Mouse (Mus musculus) limb, embryonic 14.5 days (tissue): ENCODE measurements around the gene Srp68. TPM values are rescaled to one million over a fixed set of nuclear protein-coding genes. Genes with fewer than 3 reads are reported as not detected.

Source experiments
- ATAC-seq: fragments of 200-750 bp; cut with Nextera tagmentation; 2 replicates; pipeline ENCODE4 v1.8.0; 2017; ENCODE audit warnings: low read depth, moderate number of reproducible peaks, moderate TSS enrichment; ENCODE audit not compliant: low FRiP score
- DNase-seq: peaks from one replicate; pipeline ENCODE4 v3.0.0-alpha.2; 2015; ENCODE audit warnings: low spot score
- H3K27ac ChIP-seq: fragments of 300-500 bp; sonication (generic); replicated peaks from 2 replicates; pipeline ENCODE4 v1.5.1; 2014; ENCODE audit warnings: low read depth, mild to moderate bottlenecking, low read length, moderate library complexity, mixed read lengths
- H3K27me3 ChIP-seq: fragments of 300-500 bp; sonication (generic); 2 replicates; pipeline ENCODE4 v1.6.1; 2014; ENCODE audit warnings: low read length, mixed read lengths; ENCODE audit not compliant: control insufficient read depth, insufficient read depth
- H3K36me3 ChIP-seq: fragments of 300-500 bp; sonication (generic); 2 replicates; pipeline ENCODE4 v1.6.1; 2014; ENCODE audit warnings: mild to moderate bottlenecking, low read length, moderate library complexity, mixed read lengths; ENCODE audit not compliant: control insufficient read depth, insufficient read depth
- H3K4me1 ChIP-seq: fragments of 300-500 bp; sonication (generic); 2 replicates; pipeline ENCODE4 v1.6.1; 2014; ENCODE audit warnings: antibody characterized with exemption, low read length, mixed read lengths; ENCODE audit not compliant: control insufficient read depth, insufficient read depth
- H3K4me2 ChIP-seq: fragments of 300-500 bp; sonication (generic); replicated peaks from 2 replicates; pipeline ENCODE4 v1.6.1; 2014; ENCODE audit warnings: low read depth, mild to moderate bottlenecking, low read length, moderate library complexity; ENCODE audit not compliant: severe bottlenecking
- H3K4me3 ChIP-seq: fragments of 300-500 bp; sonication (generic); replicated peaks from 2 replicates; pipeline ENCODE4 v1.5.1; 2014; ENCODE audit warnings: low read length
- H3K9ac ChIP-seq: fragments of 300-500 bp; sonication (generic); 2 replicates; pipeline ENCODE4 v1.6.1; 2014; ENCODE audit warnings: mild to moderate bottlenecking, low read depth, low read length, moderate library complexity; ENCODE audit not compliant: severe bottlenecking
- H3K9me3 ChIP-seq: fragments of 300-500 bp; sonication (generic); 2 replicates; pipeline ENCODE4 v1.6.1; 2016; ENCODE audit warnings: low read length; ENCODE audit not compliant: control insufficient read depth
- POLR2A ChIP-seq: fragments of 200-500 bp; IDR thresholded peaks from 2 replicates; pipeline ENCODE4 v1.8.0; 2012; ENCODE audit warnings: inconsistent platforms, mild to moderate bottlenecking, moderate library complexity, borderline replicate concordance; ENCODE audit not compliant: insufficient read depth, insufficient read length; ENCODE audit errors: extremely low read depth
- WGBS: fragments of 180-500 bp; shearing (Covaris S2); extraction: QIAGEN DNeasy Blood & Tissue Kit; methylation state at CpG from one replicate; pipeline ENCODE4 v1.1.7; 2014; 5-methylcytosine and 5-hydroxymethylcytosine counted together
- polyA plus RNA-seq, 2 experiments: library from polyadenylated mRNA; depleted of rRNA in 1 of 2; stranded (reverse) in 1 of 2; unstranded in 1 of 2; fragments of >200 nt; fragmentation: Nextera tagmentation in 1 of 2; extraction: Ambion mirVana in 1 of 2; gene quantifications; 2 replicates each; pipeline versions ENCODE4 v1.2.1 to v1.2.3; 2012 to 2014

The Srp68 gene
- polyA plus RNA-seq, 2 experiments, result 94.9 to 111 TPM

DNA sequence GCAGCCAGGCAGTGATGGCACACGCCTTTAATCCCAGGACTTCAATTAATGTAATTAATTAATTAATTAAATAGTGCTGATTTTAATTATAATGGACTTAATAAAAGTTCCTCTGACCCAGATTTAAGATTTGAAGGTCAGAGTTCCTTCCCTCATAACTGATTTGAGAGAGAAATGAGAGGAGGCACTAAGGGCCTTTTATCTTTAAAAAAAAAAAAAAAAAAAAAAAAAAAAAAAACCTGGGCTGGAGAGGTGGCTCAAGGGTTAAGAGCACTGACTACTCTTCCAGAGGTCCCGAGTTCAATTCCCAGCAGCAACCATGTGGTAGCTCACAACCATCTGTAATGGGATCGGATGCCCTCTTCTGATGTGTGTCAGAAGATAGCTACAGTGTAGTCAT, 65.4 kb downstream of the Srp68 start:
- H3K4me3 ChIP-seq, result no peak overlapping the region
- H3K27ac ChIP-seq, result no peak overlapping the region
- no peak for ATAC-seq
- H3K4me1 ChIP-seq, result no peaks in the 10 kb centered on the region
- no peak overlapping the region for H3K4me2 ChIP-seq
- no peak overlapping the region for H3K9ac ChIP-seq
- no peak for DNase-seq
- H3K9me3 ChIP-seq, result no peaks in the 10 kb centered on the region
- peaks cover 27% of the 10 kb centered on the region for H3K36me3 ChIP-seq
- 82% methylated on average over 3 of the region's 3 CpGs for WGBS
- no peak for TF ChIP-seq POLR2A
- H3K27me3 ChIP-seq, result no peaks in the 10 kb centered on the region

DNA sequence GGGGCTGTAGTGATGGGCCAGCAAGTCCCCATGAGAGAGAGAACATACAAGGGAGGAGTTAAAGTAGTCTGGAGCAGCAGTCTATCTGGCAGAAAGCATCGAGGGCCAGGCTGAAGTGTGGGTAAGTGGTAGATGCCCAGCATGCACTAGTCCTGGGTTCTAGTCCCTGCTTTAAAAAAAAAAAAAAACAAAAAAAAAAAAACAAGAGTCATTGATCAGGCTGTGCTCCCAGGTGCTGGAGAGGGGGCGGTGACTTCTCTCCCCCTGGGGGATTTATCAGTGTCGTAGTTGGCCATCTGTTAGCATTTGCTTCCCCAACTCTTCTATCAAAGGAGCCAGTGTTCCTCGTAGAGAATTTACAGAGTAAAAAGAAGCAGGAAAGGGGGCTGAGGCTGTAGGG, 67.3 kb downstream of the Srp68 start:
- no peak for TF ChIP-seq POLR2A
- WGBS, result 69% methylated on average over 4 of the region's 4 CpGs

DNA sequence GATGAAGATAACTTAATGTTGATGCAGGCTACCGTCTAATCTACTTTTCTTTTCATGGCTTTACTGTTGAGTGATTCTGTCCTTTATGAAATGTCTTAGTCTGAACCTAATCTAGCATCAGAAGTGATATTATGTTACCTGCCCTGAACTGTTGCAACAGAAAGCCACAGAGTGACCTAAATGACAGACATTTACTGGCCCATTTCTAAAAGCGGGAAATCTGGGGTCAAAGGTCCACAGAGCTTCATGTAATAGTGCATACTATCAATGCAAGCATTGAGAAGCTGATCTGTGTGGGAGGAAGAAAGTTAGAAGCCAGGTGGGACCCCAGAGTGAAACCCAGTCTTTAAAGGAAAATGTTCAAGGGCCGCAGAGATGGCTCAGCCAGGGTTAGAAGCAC, 70.9 kb downstream of the Srp68 start:
- TF ChIP-seq POLR2A, result no peak
- ATAC-seq (no peak), DNase-seq (no peak)
- no peak overlapping the region for H3K4me2 ChIP-seq
- H3K27ac ChIP-seq, result no peak overlapping the region
- H3K9me3 ChIP-seq, result no peaks in the 10 kb centered on the region
- H3K4me3 ChIP-seq, result no peak overlapping the region
- no peaks in the 10 kb centered on the region for H3K27me3 ChIP-seq
- H3K4me1 ChIP-seq, result peaks cover 5% of the 10 kb centered on the region
- WGBS, result 96% methylated on average over 3 of the region's 3 CpGs
- no peak overlapping the region for H3K9ac ChIP-seq
- H3K36me3 ChIP-seq, result peaks cover 28% of the 10 kb centered on the region

More for the DNA sequence above, 67.3 kb downstream of the Srp68 start:
- DNase-seq (no peak), ATAC-seq (no peak)
- H3K27ac ChIP-seq, result no peak overlapping the region
- no peaks in the 10 kb centered on the region for H3K9me3 ChIP-seq
- H3K36me3 ChIP-seq, result peaks cover 28% of the 10 kb centered on the region
- H3K4me3 ChIP-seq, result no peak overlapping the region
- H3K27me3 ChIP-seq, result no peaks in the 10 kb centered on the region
- no peak overlapping the region for H3K4me2 ChIP-seq
- H3K9ac ChIP-seq, result no peak overlapping the region
- H3K4me1 ChIP-seq, result no peaks in the 10 kb centered on the region

DNA sequence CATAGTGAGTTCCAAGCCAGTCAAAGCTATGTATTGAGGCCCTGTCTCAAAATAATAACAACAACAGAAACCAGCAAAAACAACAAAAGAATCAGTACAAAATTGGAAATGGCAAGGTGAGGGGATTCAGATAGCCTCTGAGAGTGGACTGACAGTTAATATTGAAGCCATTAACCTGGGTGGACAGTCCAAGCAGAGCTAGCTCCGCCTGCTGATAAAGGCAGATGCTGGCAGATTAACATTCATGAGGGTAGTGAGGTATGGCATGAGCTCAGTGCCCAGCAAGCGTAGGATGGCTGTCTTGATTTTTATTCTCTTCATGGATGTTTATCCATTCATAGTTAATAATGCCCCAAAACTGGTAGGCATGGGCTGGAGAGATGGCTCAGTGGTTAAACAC, 72.9 kb downstream of the Srp68 start:
- H3K4me3 ChIP-seq, result no peak overlapping the region
- 91% methylated on average over 2 of the region's 2 CpGs for WGBS
- H3K4me1 ChIP-seq, result peaks cover 9% of the 10 kb centered on the region
- no peaks in the 10 kb centered on the region for H3K27me3 ChIP-seq
- no peak for ATAC-seq
- TF ChIP-seq POLR2A, result no peak
- H3K9me3 ChIP-seq, result no peaks in the 10 kb centered on the region
- no peak overlapping the region for H3K9ac ChIP-seq
- peaks cover 21% of the 10 kb centered on the region for H3K36me3 ChIP-seq
- DNase-seq, result no peak
- no peak overlapping the region for H3K4me2 ChIP-seq
- H3K27ac ChIP-seq, result no peak overlapping the region

DNA sequence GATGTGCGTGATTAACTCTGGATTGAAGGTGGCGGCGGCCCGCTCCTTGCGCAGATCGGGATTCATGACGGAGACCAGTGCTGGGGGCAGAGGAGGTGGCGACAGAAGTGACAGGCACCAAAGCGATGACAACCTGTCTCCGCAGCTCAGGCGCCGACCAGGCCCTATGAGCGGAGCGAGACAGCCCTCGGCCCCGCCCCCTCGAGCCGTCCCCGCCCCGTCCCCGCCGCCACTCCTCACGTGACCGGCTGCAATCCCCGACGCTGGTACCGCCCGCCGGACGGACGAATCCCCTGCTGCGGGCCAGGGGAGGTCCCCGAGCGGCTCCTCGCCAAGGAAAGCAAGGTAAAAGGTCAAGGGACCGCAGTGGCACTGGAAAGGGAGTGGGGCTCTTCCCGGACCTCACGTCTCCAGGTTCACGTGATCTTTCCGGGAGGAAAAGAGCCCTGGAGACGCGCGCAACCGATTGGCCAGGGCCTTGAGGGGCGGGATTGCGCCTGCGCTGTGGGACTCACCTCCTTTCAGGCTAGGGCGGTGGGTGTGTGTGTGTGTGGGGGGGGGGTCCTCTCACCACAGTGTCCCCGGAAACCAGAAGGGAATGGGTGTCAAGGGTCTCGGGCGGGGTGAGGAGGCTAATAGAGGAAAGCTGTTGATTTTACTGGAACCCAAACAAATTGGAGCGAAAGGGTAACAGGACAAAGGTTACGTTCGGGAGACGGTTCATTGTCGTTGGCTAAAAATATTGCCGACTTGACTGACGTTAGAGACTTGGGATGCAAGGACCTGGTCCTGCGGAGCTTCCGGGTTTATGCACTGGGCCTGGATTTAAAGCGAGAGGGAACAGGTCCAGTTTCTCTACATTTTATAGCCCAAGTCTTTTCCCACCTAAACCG, 75.1 kb downstream of the Srp68 start, which contains the start of the genes Ten1 and Acox1:
Gene Ten1, plus strand, starts transcription at position 217 of the 893 bp plus-strand sequence.
Gene Acox1, minus strand, starts transcription at position 407 of the 893 bp plus-strand sequence.
- Histone ChIP-seq H3K9ac (peak within 1 kb of the TSS; percentile 81), H3K4me1 (peaks cover 9% of the 10 kb centered on the region), H3K9me3 (no peaks in the 10 kb centered on the region), H3K27ac (peak within 1 kb of the TSS; percentile 83), H3K4me3 (peak within 1 kb of the TSS; percentile 66), H3K27me3 (no peaks in the 10 kb centered on the region), H3K4me2 (peak within 1 kb of the TSS; percentile 45), H3K36me3 (peaks cover 21% of the 10 kb centered on the region)
- under 1% methylated on average over 51 of the region's 62 CpGs for WGBS
- ATAC-seq (peak; percentile 98), DNase-seq (peak; percentile 95)
- peak; percentile 33; the same call in 1 of the 2 replicates for TF ChIP-seq POLR2A
